Mouse (Mus musculus): ENCODE measurements around the gene Alx3.
A peak's percentile ranks its signal among the peaks of the same experiment; 100 is the strongest.

The Alx3 gene

DNA sequence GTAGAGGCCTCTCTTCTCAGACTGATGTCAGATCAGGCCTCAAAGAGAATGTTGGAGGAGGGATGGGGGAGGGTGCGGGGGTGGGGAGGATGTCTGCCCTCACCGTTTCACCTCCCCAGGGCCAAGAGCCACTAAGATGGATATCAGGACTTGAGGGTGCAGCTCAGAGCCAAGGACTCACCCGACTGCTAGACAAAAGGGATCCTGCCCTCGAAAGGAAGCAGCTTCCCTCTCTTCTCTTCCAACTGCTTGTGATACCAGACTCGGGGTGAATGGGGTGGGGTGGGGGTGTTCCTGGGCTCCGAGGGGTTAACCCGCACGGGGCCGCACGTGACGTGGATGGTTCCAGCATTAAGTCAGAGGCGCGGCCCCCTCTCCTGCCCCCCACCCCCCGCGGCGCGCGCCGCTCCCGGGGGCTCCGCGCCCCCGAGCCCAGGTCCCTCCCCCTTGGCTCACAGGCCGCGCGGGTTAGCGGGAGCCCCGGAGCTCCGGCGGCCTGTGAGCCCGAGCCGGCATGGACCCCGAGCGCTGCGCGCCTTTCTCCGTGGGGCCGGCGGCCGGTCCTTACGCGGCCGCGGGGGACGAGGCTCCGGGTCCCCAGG lies at the start of gene Alx3:
Gene Alx3, plus strand, starts transcription at position 370 of the 602 bp plus-strand sequence.
- DNase-seq (ENCODE audit: low read depth) = no peak

DNA sequence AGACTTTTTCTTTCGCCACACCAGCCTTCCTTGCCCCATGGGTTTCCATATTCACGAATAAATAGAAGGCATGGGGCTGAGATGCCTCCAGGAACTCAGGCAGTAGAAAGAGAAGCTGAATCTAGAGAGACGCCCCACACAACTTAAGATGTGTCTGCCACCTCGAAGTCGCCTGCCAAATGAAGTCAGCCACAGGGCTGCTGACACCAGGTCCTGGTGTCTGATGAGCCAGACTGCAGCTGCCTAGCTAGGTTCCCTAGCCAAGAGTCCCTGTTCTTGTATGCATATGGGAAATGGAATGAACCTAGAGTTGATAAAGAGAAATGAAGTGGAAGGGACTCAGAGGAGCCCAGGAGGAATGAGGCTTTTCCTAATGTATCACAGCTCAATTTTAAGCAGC lies 49.6 kb upstream of the Alx3 start:
- no peak for DNase-seq (ENCODE audit: low read depth)

DNA sequence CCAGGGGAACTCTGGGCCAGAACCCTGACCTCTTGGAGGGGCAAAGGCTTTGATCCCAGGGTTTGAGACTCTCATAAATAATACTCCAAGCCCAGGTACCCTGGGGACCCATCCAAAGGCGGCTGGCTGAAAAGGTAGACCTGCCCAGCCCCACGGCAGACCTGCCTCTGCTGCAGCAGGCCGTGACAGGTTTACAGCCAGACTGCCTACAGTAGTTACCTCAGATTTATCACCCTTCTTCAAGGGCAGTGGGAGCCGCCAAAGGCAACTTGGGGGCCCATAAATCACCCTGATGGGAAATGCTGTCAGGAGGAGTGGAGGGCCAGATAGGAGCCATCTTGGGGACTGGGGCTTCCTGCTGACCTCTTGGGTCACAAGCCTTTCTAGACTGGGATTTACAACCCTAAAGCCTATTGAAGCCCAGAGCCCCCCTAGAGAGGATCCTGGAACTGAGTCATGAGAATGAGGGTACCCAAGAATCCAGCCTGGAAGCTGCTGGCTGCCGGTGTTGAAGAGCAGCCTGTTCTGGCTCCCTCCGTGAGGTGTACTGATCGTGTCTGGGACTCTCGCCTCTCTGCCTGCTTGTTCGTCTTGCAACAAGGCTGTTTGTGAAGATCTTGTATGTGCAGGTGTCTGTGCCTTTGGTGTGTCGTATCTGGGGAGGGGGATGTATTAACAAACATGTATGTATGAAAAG lies 49.0 kb upstream of the Alx3 start:
- DNase-seq (ENCODE audit: low read depth) = no peak

DNA sequence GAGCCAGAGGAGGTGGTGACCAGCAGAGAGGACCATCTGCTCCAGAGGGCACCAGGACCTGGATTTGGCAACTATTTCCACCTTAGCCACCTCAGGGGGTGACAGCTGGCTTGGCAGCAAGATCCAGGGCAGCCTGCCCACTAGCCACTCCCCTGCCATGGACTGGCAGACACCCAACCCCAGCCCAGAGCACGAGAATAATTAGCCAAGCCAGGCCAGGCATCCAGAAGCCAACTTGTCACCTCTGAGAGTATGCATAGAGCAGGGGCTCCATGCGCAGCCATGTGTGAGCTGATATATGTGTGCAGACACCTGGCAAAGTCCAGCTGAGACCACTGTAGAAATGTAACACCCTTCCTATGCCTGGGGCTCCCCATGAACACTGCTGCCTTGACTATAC lies 47.9 kb upstream of the Alx3 start:
- no peak for DNase-seq (ENCODE audit: low read depth)

DNA sequence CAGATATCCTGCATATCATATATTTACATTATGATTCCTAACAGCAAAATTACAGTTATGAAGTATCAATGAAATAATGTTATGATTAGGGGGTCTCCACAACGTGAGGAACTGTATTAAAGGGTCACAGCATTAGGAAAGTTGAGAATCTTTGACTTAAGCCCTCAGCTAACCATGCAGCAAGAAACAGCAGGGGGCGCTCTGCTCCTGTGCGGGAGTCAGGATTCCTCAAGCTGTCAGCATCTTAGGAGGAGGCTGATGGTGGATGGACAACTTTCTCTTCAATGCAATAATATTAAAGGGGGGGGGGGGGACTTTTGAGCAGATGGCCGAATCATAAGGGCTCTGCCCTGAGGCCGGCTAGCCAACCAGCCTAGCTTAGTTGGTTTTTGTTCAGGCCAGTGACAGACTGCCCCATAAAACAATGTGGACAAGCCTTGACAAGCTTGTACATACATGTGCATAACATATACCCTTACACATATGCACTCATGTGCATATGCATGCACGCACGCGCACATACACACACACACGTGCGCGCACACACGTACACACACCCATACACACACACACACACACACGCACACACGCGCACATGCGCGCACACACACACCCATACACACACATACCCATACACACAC lies 44.3 kb upstream of the Alx3 start:
- peak; percentile 68 for DNase-seq (ENCODE audit: low read depth)

DNA sequence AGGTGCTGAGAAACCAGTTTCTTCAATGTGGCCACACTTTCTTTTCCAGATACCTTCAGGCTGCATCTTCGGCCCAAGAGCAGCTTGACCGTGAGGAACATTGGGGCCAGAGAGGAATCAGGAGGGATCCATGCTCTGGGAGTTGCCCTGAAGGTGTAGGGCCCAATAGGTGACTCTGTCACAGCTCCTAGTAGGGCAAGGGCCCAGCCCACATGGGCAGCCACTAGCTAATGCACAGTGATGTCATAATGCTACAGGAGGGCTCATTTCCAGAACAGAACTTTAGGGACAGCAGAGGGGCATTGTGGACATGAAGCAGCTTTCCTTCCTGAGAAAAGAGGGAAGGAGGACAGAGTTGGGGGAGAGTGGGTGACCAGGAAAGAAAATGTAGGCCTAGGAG lies 40.0 kb upstream of the Alx3 start, which contains the start of gene Ubl4b:
Gene Ubl4b, minus strand, starts transcription at position 232 of the 400 bp plus-strand sequence.
- DNase-seq (ENCODE audit: low read depth) = no peak

DNA sequence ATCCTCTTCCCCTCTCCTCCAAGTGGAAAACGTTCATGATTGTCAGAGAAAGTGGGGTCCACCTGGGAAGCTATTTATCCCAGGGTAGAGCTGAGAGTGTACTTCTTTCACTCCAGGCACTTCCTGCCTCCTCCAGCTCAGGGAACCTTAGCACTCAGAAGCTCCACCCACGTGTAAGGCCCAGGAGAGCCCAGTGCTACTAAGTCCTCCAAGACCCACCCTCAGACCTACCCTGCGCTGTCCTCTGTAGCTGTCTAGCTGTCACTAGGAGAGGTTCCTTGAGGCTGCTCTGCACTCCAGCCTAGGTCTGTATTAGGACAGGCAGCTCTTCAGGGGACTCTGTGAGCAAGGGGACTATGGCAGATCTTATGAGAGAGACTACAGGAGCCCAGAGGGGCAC lies 36.1 kb upstream of the Alx3 start:
- no peak for DNase-seq (ENCODE audit: low read depth)

DNA sequence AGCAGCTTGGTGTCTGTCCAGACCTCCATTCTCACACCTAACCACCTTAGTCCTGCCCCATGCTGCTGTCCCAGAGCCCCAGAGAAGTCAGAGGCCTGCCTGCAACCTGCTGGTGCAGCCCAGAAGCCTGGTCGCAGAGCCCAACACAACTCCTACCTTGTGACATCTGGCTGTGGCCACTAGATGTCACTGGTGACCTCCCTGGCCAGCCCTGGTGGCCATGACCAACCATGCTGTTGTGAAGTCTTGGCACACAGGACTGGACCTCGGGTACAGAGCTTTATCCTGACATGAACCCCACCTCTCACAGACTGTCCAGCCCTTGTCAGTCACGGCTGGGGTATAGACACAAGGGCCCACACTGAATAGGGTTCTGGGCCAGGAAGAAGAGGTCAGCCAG lies 35.6 kb upstream of the Alx3 start:
- peak; percentile 66 for DNase-seq (ENCODE audit: low read depth)

DNA sequence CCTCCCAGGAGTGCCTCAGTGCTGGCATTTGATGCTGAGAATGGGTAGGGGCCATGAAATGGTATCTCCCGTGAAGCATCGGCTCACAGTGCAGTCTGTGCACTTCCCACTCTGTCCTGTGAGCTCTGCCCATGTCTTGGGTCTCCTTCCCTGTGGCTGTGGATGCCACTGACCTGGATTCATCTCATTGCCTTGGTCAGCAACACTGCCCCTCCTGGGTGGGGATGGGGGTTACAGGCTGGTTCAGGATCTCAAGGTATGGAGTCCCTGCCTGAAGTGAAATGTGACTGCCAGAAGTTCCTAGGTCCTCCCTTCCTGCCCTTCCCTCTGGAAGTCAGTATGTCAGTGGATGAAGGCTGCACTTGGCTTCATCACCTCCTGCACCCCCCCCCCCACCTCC lies 32.7 kb upstream of the Alx3 start:
- DNase-seq (ENCODE audit: low read depth) = no peak

DNA sequence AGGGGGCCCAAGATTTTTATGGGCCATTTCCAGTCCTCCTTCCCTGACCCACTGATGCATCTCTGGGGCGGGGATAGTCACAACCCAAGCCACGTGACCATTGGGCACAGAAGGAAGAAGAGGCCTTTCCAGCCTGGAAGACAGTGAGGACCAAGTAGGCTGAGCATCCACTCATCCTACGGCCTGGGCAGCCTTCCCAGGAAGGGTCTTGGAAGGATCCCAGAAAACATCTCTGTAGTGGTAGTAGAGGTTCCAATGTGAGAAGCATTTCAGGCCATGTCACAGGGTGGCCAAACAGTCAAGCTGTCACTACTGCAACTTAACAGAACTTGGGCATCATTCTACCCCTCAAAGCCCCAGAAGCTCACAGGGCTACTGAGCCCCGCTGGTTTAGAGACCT lies 32.2 kb upstream of the Alx3 start:
- DNase-seq (ENCODE audit: low read depth) = no peak

DNA sequence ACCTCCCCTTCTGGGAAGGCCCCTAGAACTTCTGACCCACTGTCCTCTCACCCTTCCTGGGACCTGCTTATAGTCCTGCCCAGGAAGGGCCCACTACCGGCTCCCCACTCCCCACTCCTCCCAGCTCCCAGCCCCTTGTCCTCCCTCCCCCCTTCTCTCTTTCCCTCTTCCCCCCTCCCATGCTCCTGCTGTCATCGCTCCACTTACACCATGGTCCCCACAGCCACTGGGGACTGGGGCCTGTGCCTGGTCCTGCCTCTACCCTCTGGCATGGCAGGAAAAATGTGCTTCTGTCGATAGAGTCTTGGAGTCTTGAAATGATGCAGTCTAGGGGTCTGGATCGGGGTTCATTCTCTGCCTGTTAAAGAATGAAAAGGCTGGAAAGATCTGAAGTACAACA lies 31.0 kb upstream of the Alx3 start:
- no peak for DNase-seq (ENCODE audit: low read depth)

DNA sequence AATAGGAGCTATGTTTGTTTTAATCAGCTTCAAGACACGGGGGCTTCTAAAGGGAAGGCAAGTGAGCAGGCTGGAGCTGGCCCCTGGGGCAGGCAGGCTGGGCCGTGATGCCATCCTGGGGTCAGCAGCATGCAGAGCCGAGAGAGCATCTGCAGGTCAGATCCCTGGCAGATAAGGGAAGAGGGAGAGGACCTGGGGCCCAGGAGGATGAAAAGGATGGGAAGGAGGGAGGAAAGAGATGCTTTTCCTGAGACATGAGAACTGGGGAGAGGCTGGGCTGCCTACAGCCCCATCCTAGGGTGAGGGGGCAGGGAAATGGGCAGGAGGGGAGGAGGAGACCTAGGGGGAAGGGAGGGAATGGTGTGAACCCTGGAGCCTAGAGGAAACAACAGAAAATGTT lies 29.5 kb upstream of the Alx3 start:
- no peak for DNase-seq (ENCODE audit: low read depth)

DNA sequence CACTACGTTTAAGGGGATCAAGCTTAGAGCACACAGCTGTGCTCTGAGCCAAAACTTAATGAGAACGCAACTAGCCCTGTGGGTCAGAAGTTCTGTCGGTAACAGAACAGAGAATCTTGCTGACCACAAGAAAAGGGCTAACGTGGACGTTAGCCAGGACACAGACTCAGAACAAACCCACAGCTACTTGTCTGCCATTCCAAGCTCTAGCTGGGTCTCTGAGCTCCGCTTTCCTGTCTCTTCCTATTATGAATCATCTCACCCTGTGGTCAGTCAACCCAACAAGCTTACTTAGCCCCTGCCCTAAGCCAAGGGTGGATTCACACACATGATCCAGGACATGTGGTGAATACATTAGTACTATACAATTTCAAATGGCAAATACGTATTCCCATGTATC lies 27.1 kb upstream of the Alx3 start:
- peak; percentile 56 for DNase-seq (ENCODE audit: low read depth)

DNA sequence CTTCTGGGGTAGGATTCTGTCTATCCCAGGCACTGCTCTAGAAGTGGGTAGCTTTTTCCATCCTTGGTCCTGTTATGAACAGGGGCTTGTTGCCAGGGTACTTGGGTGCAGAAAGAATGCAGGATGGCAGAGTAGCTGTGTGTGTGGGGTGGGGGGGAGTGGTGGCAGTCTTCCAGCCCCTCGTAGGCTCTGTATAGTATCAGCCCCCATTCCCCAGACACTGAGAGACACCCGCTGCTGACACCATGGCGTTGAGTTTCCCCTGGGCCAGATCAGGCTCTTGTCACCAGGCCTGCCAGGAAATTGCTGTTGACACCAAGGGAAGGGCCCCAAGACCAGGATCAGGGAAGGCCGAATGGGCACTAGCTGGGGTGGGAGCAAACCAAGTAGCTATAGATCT lies 26.1 kb upstream of the Alx3 start:
- no peak for DNase-seq (ENCODE audit: low read depth)

DNA sequence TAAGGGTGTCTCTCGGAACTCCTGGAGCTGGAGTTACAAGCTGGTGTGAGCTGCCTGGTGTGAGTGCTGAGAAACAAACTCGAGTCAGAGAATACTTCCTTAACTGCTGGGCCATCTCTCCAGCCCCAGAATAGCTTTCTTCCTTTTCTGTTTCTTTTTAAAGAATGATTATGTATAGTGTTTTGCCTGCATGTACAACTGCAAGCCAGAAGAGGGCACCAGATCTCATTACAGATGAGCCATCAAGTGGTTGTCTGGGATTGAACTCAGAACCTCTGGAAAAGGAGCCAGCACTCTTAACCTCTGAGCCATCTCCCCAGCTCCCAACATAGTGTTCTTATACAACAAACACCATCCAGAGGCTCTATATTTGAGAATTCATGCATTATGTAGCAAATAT lies 23.6 kb upstream of the Alx3 start:
- peak; percentile 44 for DNase-seq (ENCODE audit: low read depth)

DNA sequence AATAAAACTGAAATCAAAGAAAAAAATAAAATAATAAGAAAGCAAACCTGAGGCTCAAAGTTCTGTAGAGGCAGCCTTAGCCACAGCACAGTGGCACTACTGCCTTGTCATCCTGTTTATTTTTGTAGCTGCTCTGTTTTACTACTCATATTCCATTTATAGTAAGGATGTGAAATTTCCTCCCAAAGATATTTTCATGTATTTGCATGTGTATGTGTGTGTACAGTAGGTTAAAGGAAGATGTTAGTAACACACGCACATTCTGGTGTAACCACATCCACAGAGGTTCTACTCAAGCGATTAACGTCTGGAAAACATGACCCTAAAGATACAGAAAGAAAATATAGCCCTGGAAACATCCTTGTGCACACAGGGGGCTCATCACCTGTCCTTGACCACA lies 18.0 kb upstream of the Alx3 start:
- no peak for DNase-seq (ENCODE audit: low read depth)

DNA sequence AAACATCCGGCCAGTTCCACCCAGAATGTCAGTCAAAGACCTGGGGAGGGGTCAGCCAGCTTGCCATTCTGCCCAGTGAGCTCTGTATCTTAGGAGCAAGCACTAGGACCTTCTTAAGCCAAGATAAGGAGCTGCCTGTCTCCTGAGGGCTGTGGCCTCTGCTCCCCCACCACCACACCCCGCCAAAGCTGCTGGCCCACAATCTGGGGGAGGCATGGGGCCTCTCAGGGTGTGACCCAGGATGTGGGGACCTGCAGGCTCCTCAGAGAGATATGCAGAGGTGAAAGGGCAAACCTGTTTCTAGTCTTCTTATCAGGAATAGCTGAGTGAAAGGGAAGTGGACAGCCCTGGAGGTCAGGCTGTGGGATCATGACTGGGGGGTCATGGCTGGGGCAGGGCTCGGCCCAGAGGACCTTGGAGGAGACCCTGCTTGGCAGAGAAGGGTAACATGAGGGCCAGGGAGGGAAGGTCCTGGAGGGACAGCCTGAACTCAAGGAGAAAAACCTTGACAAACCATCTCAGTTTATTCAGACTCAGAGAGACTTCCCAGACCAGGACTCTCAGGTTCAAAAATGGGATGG lies 16.9 kb upstream of the Alx3 start:
- DNase-seq (ENCODE audit: low read depth) = peak; percentile 24

DNA sequence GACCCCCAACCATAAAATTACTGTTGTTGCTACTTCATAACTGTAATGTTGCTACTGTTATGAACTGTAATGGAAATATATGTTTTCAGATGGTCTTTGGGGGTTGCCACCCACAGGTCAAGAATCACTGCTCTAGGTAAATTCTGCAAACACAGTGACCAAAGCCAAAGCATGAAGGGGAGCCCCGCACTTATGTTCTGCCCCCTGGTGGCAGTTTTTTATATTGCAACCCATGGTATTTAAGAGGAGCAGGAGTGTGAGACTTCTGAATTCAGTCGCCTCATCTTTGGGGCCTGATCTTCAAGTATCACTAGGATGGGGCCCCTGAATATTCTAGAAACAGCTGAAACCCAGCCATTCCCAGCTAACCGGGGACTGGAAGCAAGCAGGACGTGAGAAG lies 15.4 kb upstream of the Alx3 start:
- peak; percentile 55 for DNase-seq (ENCODE audit: low read depth)

DNA sequence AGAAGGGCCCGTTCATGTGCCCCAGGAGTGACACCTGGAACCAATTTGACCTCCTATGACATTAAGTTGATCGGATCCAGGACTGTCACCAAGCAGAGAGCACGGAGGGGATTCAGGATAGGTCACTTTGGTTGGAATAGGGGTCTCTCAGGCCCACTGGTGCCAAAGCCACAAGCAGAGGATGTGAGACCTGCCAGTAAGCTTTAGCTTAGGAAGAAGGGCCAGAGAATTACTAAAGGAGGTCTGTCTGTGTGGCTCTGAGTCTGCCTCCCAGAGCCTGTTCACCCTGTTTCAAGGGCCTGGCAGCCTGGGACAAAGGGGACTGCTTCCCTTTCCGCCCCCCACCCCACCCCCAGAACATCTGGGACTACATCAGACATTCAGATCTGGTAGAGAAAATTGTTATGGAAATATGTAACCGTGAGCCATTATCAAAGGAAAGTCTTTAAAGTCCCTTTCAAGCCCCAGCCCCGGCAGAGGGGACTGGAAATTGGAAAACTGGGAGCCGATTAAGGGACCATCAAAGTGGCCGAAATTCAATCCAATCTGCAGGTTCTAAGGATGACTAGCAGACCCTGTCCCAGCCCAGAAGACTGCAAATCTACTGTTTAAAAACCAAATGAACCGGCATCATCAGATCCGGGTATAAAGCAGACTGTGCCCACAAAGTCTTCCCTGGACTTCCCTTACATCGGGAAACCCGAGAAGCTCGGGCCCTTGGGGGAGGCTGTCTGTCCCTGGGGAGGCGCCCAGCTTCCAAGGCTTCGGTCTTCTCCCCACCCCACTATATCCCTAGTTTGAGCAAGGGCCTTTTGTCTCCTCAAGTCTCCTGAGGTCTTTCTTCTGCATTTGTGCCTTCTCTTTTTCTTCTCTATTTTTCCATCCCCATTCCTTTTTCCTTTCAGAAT lies 13.5 kb upstream of the Alx3 start:
- no peak for DNase-seq (ENCODE audit: low read depth)

DNA sequence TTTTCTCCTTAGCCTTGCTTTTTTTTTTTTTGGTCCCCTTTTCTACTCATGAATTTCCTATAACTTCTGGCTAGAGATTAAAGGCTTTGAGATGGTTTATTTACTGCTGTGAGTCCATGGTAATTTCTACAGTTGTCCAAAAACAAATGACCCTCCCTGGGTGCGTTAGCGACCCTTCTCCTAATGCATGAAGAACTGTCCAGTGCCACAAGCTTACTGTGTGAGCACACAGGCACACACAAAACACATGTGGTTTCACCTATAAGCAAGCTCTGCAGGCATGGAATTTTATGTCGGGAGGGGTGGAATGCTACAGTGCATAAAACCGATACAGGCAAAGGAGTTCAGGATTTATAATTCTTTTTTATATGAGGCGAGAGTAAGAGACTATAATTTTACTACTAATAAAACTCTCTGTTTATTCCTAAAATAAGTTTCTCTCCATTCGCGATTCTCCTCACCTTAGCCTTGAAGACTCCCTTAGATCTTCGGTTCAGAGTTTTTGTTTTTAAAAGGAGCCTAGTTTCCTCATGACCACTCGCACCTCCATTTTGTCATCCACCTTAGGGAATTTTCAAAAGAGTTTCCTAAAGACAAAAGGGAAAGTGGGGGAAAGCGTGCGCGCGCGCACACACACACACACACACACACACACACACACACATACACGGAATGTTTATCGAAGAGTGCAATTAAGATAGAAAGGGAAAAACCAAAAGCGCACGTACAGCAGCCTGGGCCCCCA lies 12.5 kb upstream of the Alx3 start:
- DNase-seq (ENCODE audit: low read depth) = no peak

Data from 416B (cell line).